Mouse (Mus musculus) common myeloid progenitor, adult 5-6 weeks (primary cell): ENCODE data around the gene Upk3bl. TPM values are rescaled to one million over a fixed set of nuclear protein-coding genes. Genes with fewer than 3 reads are reported as not detected.
"Not testable (repeated sequence)": the region's sequence is repeated elsewhere in the genome, so short reads cannot be mapped to it uniquely, and the experiment has no call there.

Source experiments
- ATAC-seq: replicated peaks from 2 replicates; pipeline ENCODE4 v1.8.0; 2016; ENCODE audit warnings: low read depth, mild to moderate bottlenecking, moderate TSS enrichment, inconsistent platforms; ENCODE audit not compliant: poor library complexity, severe bottlenecking
- total RNA-seq: library from RNA; stranded (forward); fragments of 200-1000, 187-1606 nt; gene quantifications from 2 replicates; pipeline ENCODE4 v1.2.3, GENCODE M21; 2017

Gene Upk3bl
- total RNA-seq, 1 experiment from 2014 or later: not detected

DNA sequence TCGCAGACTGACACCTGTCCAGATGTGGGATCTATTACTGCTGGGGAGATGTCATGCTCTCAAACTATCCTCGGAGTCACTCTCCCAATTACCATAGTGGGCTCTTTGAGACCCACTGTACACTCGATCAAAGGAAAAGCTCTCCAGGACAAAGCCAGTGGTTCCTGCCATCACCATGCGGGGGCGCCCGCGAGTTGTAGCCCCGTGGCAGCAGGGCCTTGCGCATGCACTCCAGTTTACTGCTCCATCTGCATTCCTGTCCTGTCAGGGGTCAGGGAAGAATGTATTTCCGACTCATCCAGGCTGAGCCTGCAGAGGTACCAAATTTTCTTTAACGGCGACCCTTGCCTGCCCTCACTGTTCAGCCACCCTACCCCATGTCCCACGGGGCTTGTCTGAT lies 9.4 kb upstream of the Upk3bl start:
- ATAC-seq: no peak

DNA sequence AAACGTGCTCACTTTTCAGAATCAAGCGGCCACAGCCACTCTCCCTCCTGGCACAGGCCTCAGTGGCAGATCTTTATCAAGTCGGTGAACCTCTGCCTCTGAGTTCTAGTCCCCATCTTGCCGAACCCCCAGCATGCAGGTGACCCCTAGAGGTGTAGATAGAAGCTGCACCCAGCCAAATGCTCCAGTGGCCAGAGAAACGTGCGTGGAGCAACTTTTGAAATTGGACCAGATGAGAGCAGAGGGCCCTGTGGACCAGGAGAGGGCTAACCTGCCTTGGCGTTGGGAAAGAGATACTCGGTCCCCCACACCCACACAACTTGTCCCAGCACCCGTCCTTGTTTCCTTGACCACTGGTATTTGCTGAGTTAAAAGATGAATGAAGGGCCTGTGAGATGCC lies 8.9 kb upstream of the Upk3bl start:
- ATAC-seq: peak; percentile 57

DNA sequence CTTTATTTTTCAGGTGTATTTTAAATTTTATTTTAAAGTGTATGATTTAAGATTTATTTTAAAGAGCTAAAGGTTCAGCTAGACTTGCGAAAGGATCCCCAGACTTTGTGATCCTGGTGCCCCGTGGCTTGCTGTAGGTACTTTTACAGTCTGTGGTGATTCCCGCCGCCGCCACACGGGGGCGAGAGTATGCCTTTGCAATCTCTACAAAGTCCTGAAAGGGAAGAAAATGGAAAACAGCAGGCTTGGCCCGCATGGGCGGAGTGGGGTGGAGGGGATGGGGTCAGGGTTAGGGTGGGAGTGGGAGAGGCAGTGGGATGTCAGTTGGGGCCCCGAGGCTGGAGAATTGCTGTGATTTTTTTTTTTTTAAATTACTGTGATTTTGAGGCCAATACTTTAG lies 8.3 kb upstream of the Upk3bl start:
- peak; percentile 84 for ATAC-seq

DNA sequence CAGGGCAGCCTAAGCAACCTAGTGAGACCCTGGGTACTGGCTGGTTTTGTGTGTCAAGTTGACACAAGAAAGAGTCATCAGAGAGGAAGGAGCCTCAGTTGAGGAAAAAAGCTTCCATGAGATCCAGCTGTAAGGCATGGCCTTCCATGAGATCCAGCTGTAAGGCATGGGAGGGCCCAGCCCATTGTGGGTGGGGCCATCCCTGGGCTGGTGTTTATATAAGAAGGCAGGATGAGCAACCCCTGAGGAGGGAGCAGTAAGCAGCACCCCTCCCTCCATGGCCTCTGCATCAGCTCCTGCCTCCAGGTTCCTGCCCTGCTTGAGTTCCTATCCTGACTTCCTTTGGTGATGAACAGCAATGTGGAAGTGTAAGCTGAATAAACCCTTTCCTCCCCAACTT lies 5.8 kb upstream of the Upk3bl start:
- ATAC-seq: not testable (repeated sequence)

DNA sequence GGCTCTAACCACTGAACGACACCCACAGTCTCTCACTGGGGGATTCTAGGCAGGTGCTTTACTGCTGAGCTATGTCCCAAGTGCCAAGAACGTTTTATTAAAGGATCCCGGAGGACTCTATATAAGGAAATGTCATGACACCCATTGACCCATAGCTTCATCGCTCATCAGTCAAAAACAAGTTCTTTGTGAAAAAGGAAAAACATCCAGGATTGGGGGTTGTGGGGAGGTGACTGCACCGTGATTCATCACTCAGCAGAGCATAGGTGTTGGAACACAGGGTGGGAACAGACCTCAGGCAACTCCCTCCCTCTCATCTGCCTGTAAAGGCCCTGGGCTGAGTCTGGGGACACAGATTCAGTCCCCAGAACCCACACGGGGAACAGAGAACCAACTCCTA lies 4.4 kb upstream of the Upk3bl start:
- ATAC-seq: no peak

DNA sequence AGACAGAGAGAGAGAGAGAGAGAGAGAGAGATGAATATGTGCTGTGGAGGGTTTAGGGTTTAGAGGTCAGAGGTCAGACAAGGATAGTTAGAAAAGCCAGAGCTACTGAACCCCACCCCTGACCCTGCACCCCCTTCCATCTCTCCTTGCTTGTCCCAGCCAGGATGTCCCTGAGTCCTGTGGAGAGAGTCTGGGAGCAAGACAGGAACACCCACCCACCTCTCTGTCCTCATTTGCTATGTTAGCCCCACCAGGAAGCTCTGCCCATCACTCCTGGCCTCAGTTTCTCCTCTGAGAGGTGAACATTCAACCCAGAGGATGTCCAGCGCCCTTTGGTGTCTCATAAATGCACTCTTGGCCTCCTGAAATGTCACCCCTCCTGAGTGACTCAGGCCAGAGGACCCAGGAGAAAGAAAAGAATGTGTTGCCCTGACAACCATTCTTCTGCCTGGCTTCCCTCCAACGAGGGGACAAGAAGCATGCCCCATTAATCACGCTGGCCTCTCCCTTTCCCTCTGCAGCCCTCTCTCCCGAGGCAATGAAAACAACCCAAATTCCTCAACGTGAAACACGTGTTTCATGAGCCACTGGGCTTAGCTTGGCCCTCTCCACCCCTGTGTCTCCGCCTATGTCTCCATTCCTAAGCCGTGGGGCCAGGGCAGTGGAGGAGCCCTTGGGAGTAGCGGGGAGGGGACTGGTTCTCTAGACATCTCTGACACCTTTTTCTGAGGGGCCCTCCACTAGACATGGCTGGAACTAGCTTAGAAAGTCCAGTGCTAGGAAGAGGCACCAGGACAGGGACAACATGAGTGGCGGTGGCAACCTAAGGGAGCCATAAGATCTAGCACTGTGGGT lies 2.8 kb upstream of the Upk3bl start:
- no peak for ATAC-seq

DNA sequence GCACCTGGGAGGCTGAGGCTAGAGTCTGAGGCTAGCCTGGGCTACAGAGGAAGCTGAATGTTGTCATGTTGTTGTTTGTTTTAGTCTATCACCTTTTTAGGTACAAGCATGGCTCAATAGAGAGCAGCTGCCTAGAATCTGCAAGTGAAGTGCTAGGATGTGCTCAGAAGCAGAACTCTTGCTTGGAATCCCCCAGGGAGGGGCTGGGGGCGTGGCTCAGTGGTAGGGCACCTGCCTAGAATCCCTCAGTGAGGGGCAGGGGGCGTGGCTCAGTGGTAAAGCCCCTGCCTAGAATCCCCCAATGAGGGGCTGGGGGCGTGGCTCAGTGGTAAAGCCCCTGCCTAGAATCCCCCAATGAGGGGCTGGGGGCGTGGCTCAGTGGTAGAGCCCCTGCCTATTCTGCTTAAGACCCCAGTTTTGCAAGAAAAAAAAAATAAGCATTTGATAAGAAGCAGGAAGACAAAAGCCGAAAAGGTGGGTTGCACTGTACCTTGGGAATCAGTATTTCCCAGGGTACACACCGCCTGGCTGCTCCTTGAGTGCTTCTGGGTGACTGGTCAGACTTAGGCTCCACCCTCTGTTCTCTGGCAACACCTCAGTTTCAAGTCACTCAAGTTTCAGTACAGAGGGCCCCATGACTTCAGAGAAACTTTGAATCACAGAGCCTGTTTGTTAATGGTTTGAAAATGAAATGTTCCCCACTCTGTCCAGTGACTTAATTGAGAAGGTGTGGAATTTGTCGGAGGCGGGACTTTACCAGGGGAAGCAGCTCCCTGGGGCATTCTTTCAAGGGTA lies 1.2 kb upstream of the Upk3bl start:
- ATAC-seq: no peak

DNA sequence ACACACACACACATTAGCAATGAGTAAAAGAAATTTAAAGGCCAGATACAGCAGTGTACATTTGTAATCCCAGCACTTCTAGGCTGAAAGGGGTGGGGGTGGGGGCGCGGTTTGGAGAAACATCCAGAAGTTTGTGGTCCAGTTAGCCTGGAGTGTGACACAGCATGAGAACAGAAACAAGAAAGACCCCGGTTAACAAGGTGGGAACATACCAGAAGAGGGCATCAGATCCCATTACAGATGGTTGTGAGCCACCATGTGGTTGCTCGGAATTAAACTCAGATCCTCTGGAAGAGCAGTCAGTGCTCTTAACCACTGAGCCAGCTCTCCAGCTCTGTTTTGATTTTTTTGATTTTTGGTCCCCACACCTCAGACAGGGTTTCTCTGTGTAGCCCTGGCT lies 1.8 kb downstream of the Upk3bl start:
- ATAC-seq: no peak

DNA sequence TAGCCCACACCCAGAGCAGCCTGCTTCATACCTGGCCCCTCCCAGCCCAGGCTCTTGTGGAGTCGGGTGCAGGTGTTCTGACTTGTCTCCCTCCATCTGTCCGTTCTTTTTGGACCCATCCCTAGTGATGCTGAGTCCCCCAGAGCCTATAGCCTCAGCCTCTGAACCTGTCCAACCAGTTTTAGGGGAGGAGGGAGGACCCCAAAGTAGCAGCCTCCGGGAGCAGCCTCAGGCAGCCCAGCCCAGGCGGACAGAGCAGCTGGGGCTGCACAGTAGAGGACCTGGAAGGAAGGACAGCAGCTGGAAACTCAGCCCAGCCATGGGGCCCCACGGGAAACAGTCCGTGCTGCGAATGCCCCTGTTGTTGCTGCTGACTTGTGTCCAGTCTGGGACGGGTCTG lies 2.8 kb downstream of the Upk3bl start:
- ATAC-seq: no peak

DNA sequence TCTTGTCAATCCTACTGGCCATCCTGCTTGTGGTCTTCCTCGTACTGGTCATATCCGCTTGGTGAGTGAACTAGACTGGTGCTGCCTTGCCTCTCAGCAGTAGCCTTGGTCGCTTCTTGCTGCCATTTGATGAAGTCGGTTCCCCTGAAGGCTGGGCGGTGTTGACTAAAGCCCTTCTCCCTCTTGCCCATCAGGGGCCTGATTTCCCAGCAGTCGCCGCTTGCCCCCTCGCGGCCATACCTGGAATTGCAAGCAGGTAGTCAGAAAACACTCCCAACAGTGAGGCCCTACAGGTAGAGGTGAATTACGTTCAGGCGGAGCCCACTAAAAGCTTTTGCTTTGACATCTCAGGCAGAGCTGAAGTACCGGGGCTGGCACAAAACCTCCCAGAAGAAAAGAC lies 7.3 kb downstream of the Upk3bl start:
- ATAC-seq: peak; percentile 82

DNA sequence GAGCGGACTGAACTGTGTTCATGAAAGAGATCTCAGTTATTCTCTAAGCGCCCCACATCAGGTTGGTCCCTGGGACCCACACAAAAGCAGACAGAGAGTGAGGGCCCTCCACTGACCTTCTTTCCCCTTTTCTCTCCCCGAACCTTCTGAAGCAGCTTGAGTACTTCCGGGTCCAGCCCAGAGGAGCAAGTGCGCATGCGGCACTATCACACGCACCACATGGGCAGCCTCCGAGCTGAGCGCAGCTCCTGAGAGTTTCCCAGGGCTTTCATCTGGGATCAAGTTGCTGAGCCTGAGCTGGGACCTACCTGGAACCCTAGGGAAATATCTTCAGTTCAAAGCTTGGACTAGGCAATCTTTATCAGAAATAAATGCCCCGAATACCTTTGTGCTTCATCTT lies 9.6 kb downstream of the Upk3bl start:
- no peak for ATAC-seq

DNA sequence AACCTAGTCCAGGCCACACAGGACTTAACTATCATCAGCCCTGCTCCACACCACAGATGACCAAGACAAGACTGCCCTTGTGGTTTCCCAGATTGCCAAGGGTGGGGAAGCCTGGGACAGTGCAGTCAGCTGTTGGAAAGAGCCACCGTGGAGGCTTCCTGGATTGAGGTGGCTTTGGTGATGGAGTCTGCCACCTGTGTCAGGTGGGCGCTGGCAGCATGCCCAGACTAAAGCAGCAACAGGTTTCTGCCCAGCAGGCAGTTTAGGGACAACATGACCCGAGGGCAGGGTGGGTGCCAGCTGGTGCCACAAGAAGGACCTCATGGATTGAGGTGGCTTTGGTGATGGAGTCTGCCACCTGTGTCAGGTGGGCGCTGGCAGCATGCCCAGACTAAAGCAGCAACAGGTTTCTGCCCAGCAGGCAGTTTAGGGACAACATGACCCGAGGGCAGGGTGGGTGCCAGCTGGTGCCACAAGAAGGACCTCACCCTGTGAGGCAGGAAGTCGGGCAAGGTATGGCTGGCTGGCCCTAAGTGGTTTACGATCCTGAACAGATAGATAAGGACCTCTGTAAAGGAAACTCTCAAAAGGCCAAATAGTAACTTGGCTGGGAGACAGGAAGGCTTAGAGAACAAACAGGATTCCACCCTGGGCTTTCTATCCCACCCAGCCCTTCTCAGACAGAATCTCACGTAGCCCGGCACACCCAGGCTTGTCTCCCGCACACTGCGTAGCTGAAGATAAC lies 12.3 kb downstream of the Upk3bl start:
- peak; percentile 65; the same call in 1 of the 2 replicates for ATAC-seq

DNA sequence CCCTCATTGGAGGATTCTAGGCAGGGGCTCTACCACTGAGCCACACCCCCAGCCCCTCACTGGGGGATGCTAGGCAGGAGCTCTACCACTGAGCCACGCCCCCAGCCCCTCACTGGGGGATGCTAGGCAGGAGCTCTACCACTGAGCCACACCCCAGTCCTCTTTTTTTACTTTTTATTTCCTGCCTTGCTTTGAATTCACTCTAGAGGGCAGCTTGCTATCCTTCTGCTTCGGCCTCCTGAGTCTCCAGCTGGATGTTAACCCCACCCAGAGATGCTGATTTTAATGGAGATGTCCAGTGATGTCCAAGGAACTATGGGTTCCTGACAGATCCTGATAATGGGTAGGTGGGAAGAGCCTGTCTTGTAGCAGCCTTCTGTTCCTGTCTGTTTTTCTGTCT lies 15.1 kb downstream of the Upk3bl start:
- no peak for ATAC-seq

DNA sequence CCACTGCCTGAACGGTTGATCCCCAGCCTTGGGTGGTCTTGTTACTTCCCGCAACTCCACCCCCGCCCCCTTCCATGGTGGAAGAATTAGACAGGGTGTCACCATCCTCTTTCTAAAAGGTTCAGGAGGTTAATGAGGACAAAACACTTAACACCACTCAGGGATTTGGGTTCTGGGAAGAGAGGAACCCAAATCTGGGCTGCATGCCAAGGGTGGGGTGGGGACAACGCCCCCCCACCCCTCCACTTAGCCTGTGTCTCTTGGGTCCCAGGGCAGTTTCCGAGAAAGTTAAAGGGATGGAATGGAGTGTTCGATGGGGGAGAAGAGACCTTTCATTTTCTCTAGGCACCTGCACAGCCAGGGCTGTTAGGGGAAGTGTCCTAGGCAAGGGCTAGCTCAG lies 18.8 kb downstream of the Upk3bl start:
- ATAC-seq: no peak

DNA sequence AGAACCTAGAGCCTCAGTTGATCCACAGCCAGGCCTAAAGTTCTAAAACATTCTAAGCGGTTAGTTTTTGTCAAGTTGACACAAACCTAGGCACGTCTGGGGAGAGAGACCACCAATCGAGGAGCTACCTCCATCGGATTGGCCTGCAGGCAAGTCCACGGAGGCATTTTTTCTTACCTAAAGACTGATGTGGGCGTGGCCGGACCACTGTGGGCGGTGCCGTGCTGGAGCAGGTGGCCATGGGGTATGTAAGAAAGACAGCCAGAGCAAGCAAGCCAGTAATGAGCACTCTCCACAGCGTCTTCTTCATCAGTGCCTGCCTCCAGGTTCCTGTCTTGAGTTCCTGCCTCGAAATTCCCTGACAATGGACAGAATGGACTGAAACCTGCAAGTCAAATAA lies 19.2 kb downstream of the Upk3bl start:
- no peak for ATAC-seq

DNA sequence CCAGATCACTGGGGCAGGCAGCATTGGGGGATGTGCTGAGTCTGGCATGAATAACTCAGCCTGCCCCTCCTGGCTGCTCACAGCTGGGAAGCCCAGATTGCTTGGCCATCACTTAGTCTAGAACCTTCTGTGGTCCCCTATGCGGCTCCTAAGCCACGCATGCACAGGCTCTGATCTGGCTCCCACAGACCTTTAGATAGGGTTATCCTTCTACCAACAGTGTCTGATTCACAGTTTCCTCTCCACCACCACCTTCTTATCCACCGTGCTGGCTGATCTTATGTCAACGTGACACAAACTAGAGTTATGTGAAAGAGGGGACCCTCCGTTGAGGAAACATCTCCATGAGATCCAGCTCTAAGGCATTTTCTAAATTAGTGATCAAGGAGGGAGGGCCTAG lies 20.8 kb downstream of the Upk3bl start:
- peak; percentile 23; the same call in 1 of the 2 replicates for ATAC-seq

DNA sequence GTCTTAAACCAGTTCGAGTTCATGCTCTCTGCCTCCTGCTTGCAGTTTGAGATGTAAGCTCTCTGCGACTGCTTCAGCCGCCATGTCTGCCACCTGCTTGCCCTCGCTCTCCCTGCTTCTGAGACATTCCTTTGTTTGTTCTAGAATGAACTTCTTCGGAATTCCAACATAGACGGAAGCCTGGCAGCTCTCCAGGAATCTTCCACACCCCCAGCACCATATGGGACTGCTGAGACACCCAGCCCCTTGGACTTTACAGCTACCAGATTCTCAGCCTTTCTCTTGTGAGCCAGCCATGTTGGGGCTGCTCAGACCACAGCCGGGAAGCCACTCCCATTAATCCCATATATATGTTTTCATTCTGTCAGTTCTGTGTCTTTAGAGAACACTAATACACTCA lies 22.0 kb downstream of the Upk3bl start:
- no peak for ATAC-seq

DNA sequence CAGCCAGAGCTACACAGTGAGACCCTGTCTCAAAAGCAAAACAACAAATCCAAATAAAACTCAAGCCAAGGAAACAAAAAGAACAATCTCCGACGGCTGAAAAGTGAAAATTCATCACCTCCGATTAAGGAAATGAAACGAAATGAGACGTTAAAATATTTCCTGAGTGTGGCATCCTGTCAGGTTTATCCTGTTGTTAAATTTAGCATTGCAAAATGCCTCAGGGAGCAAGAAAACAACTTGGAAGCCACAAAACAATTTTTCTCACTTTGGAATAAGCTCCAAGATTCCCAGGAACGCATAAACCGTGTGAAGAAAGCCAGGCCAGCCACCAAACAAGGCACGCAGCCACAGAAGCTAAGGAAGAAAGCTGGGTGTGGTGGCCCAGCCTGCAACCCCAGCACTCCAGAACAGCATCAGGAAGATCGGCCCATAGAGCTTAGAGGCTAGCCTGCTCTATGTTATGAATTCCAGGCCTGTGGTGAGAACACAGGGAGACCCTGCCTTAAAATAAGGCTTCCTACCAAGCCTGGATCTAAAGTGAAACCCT lies 22.8 kb downstream of the Upk3bl start:
- 0 out of 2 replicates have a peak, but pooled peaks have one; percentile 26 for ATAC-seq

DNA sequence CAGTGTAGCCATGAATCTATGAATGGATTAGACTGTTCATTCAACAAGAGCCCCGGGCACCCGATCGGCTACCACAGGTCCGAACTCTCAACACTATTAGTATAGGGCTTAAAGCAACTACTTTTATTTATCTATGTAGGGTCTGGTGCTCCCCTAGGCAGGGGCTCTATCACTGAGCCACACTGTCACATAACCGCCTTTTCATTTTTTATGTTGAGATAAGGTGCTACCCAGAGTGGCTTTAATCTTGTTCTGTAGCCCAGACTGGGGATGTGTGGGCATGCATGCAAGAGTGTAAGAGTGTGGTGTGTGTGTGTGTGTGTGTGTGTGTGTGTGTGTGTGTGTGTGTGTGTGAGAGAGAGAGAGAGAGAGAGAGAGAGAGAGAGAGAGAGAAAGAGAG lies 23.8 kb downstream of the Upk3bl start:
- no peak for ATAC-seq

DNA sequence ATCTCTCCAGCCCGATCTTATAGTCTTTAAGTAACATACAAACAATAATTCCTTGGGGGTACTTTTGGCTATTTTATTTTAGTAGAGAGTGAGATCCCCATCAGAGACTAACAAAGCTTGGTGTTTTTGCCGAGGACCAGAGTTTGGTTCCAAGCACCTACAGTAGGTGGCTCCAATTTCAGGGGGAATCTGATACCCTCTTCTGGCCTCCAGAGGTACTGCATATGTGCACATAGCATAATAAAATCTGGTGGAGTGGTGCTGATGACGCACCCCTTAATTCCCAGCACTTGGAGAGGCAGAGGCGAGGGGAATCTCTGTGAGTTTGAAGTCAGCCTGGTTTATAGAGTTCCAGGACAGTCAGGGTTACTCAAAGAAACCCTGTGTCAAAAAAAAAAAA lies 28.1 kb downstream of the Upk3bl start:
- ATAC-seq: no peak
